Mouse (Mus musculus) kidney, adult 2 months (tissue): ENCODE data around the gene Foxi2. TPM values are rescaled to one million over a fixed set of nuclear protein-coding genes. Genes with fewer than 3 reads are reported as not detected.

Experiments used
- DNase-seq: peaks from one replicate; pipeline ENCODE4 v3.0.0; 2021
- H3K27ac ChIP-seq: fragments of 200-500 bp; 2 replicates; pipeline ENCODE4 v1.5.1; 2012; ENCODE audit warnings: low read depth, low read length, control low read depth, inconsistent platforms; ENCODE audit not compliant: insufficient read depth
- H3K27me3 ChIP-seq: fragments of 200-500 bp; replicated peaks from 2 replicates; pipeline ENCODE4 v1.6.1; 2012; ENCODE audit warnings: mild to moderate bottlenecking, moderate library complexity, low read length, inconsistent platforms; ENCODE audit not compliant: control insufficient read depth, insufficient read depth
- H3K36me3 ChIP-seq: fragments of 200-500 bp; 2 replicates; pipeline ENCODE4 v1.6.1; 2012; ENCODE audit warnings: mild to moderate bottlenecking, moderate library complexity, low read length, inconsistent platforms; ENCODE audit not compliant: control insufficient read depth, insufficient read depth
- H3K4me1 ChIP-seq: fragments of 200-500 bp; 2 replicates; pipeline ENCODE4 v1.6.1; 2011; ENCODE audit warnings: low read length; ENCODE audit not compliant: control insufficient read depth, insufficient read depth
- H3K4me3 ChIP-seq: fragments of 200-500 bp; 2 replicates; pipeline ENCODE4 v1.5.1; 2011; ENCODE audit warnings: mild to moderate bottlenecking, low read depth, low read length, control low read depth; ENCODE audit not compliant: insufficient read depth
- CTCF ChIP-seq: fragments of 200-500 bp; conservative IDR thresholded peaks from 2 replicates; pipeline ENCODE4 v1.5.1; 2011; ENCODE audit warnings: low read depth, mild to moderate bottlenecking, control low read depth, low read length, moderate library complexity, mixed read lengths; ENCODE audit not compliant: insufficient read depth, insufficient read length
- POLR2A ChIP-seq: fragments of 200-500 bp; IDR thresholded peaks from one replicate; pipeline ENCODE4 v1.6.1; 2011; ENCODE audit warnings: low read depth, low read length, control low read depth
- WGBS: fragments of 180-500 bp; shearing (Covaris S2); methylation state at CpG from one replicate; pipeline ENCODE4 v1.1.7; 2018; 5-methylcytosine and 5-hydroxymethylcytosine counted together
- polyA plus RNA-seq: library from polyadenylated mRNA; depleted of rRNA; stranded (reverse); fragments of >200 nt; gene quantifications from 2 replicates; pipeline ENCODE4 v1.2.3, GENCODE M21; 2012

Foxi2 gene
- polyA plus RNA-seq, 1 experiment: not detected

- H3K27ac ChIP-seq: no peak overlapping the region
- whole genome bisulfite sequencing: 91% methylated on average over 3 of the region's 3 CpGs
Measured at GRCm38 (mm10) chr7:135394436-135394835, 15.7 kb upstream of the Foxi2 start.

GRCm38 (mm10) chr7:135395242-135395641, 14.9 kb upstream of the Foxi2 start:
- DNase-seq: no peak
- TF ChIP-seq POLR2A (no peak), CTCF (no peak)
- H3K4me1 ChIP-seq: no peaks in the 10 kb centered on the region

More at GRCm38 (mm10) chr7:135394436-135394835, 15.7 kb upstream of the Foxi2 start:
- no peak overlapping the region for H3K4me3 ChIP-seq
- no peaks in the 10 kb centered on the region for H3K27me3 ChIP-seq
- DNase-seq: no peak
- H3K36me3 ChIP-seq: no peaks in the 10 kb centered on the region
- H3K4me1 ChIP-seq: no peaks in the 10 kb centered on the region
- no peak for TF ChIP-seq CTCF
- TF ChIP-seq POLR2A: no peak

GRCm38 (mm10) chr7:135397096-135397495, 13.0 kb upstream of the Foxi2 start:
- WGBS: 41% methylated on average over 6 of the region's 6 CpGs

More at GRCm38 (mm10) chr7:135395242-135395641, 14.9 kb upstream of the Foxi2 start:
- Histone ChIP-seq H3K27ac (no peak overlapping the region), H3K36me3 (no peaks in the 10 kb centered on the region), H3K4me3 (no peak overlapping the region), H3K27me3 (no peaks in the 10 kb centered on the region)

GRCm38 (mm10) chr7:135397874-135398273, 12.2 kb upstream of the Foxi2 start:
- DNase-seq: no peak
- 23% methylated on average over 5 of the region's 5 CpGs for WGBS
- H3K36me3 ChIP-seq: no peaks in the 10 kb centered on the region

More at GRCm38 (mm10) chr7:135397096-135397495, 13.0 kb upstream of the Foxi2 start:
- no peaks in the 10 kb centered on the region for H3K36me3 ChIP-seq
- TF ChIP-seq POLR2A (no peak), CTCF (no peak)
- H3K27me3 ChIP-seq: no peaks in the 10 kb centered on the region
- no peak overlapping the region for H3K4me3 ChIP-seq
- H3K27ac ChIP-seq: no peak overlapping the region
- DNase-seq: no peak
- no peaks in the 10 kb centered on the region for H3K4me1 ChIP-seq

GRCm38 (mm10) chr7:135403416-135403815, 6.7 kb upstream of the Foxi2 start:
- no peak overlapping the region for H3K27ac ChIP-seq
- H3K4me1 ChIP-seq: no peaks in the 10 kb centered on the region
- H3K4me3 ChIP-seq: no peak overlapping the region
- H3K27me3 ChIP-seq: no peaks in the 10 kb centered on the region
- 10% methylated on average over 5 of the region's 5 CpGs for WGBS
- TF ChIP-seq POLR2A (no peak), CTCF (peak; percentile 87)
- peak; percentile 68 for DNase-seq
- no peaks in the 10 kb centered on the region for H3K36me3 ChIP-seq

More at GRCm38 (mm10) chr7:135397874-135398273, 12.2 kb upstream of the Foxi2 start:
- no peak overlapping the region for H3K27ac ChIP-seq
- no peaks in the 10 kb centered on the region for H3K27me3 ChIP-seq
- no peak for TF ChIP-seq POLR2A
- no peak for TF ChIP-seq CTCF
- no peak overlapping the region for H3K4me3 ChIP-seq
- H3K4me1 ChIP-seq: no peaks in the 10 kb centered on the region

- 78% methylated on average over 3 of the region's 3 CpGs for WGBS
- no peak for DNase-seq
- Histone ChIP-seq H3K27me3 (no peaks in the 10 kb centered on the region), H3K36me3 (no peaks in the 10 kb centered on the region), H3K4me3 (no peak overlapping the region), H3K4me1 (no peaks in the 10 kb centered on the region), H3K27ac (no peak overlapping the region)
- TF ChIP-seq CTCF (no peak), POLR2A (no peak)
Measured at GRCm38 (mm10) chr7:135406761-135407160, 3.3 kb upstream of the Foxi2 start.

GRCm38 (mm10) chr7:135408501-135408900, 1.6 kb upstream of the Foxi2 start:
- TF ChIP-seq POLR2A: no peak
- no peak for DNase-seq
- WGBS: 62% methylated on average over 3 of the region's 3 CpGs
- Histone ChIP-seq H3K4me3 (no peak overlapping the region), H3K27me3 (no peaks in the 10 kb centered on the region), H3K36me3 (no peaks in the 10 kb centered on the region), H3K27ac (no peak overlapping the region), H3K4me1 (no peaks in the 10 kb centered on the region)
